ENCODE assay signal across 15 mouse cellular contexts in the genomic region with DNA sequence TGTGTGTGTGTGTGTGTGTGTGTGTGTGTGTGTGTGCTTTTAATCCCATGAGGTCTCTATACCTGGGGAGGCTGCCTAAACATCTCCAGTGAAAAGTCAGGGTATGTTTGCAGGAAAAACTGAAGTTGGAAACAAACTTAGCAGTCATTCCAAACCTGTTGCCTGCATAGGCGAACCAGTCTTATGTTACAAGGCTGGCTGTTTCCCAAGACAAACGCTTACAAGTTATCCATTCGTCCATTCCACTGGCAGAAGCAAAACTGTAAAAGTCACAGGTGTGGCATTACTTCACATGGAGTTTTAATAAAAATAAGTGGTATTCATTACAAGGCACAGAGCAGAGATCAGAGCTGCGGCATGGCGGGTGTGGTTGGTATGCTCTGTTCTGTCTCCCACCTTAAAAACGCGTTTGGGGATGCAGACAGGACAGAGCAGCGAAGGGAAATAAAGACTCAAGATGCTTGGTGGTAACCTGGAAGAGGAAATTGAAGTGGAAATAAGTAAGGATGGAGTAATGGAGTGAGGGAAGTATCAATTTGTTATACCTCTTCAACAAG. TPM values are rescaled to one million over a fixed set of nuclear protein-coding genes. Genes with fewer than 3 reads are reported as not detected.
A peak's percentile ranks its signal among the peaks of the same experiment; 100 is the strongest.
DNase-seq lines count a peak whose midpoint lies in the region; ATAC-seq lines count a peak whose summit lies in the region.
"Had no signal": no experiment of that assay in that cellular context is flagged by ENCODE, and none has a peak within 500 bp of the region (broad histone marks: within the 10 kb centered on the region; RNA-seq: fewer than 3 reads in every experiment).

No protein-coding gene starts in this region.

- no peaks in the 10 kb centered on the region for H3K36me3 ChIP-seq in heart, embryonic 16.5 days (ENCODE audit: control insufficient read depth, insufficient read depth)
- H3K36me3 ChIP-seq in lung, embryonic 15.5 days: no peaks in the 10 kb centered on the region
- no peaks in the 10 kb centered on the region for H3K36me3 ChIP-seq in stomach, embryonic 15.5 days
- H3K36me3 ChIP-seq: forebrain, embryonic 12.5 days; liver, embryonic 13.5 days had no signal

- no peak for DNase-seq in heart, postnatal 14 days
- DNase-seq in lung, postnatal 36 days: no peak
- DNase-seq in gonadal fat pad, adult 2 months (ENCODE audit: low read depth): peak; percentile 42
- DNase-seq in frontal cortex, postnatal 14 days (ENCODE audit: low spot score in 2 of 2): no peak
- DNase-seq: cerebellum, adult 2 months; embryo, embryonic 11 days; liver, embryonic 13.5 days; retina, postnatal 1 day; spleen, adult 18-20 months had no signal

- WGBS in heart, embryonic 16.5 days: 62% methylated on average over 8 of the region's 8 CpGs
- WGBS in lung, embryonic 15.5 days: 50% methylated on average over 8 of the region's 8 CpGs
- 66% methylated on average over 8 of the region's 8 CpGs for WGBS in stomach, embryonic 15.5 days

- no peaks in the 10 kb centered on the region for H3K9me3 ChIP-seq in heart, embryonic 16.5 days (replicated peaks; ENCODE audit: control insufficient read depth, low read length)
- H3K9me3 ChIP-seq in lung, embryonic 15.5 days: no peaks in the 10 kb centered on the region
- H3K9me3 ChIP-seq in stomach, embryonic 15.5 days: no peaks in the 10 kb centered on the region
- H3K9me3 ChIP-seq: forebrain, embryonic 12.5 days; liver, embryonic 13.5 days had no signal

- H3K27ac ChIP-seq in heart, embryonic 16.5 days (ENCODE audit: low read length): no peak overlapping the region
- no peak overlapping the region; the same call in 1 of the 2 replicates for H3K27ac ChIP-seq in lung, embryonic 15.5 days
- H3K27ac ChIP-seq in stomach, embryonic 15.5 days: no peak overlapping the region
- H3K27ac ChIP-seq: forebrain, embryonic 12.5 days; hindbrain, postnatal 0 days; liver, embryonic 13.5 days had no signal

- ATAC-seq in heart, embryonic 16.5 days (replicated peaks; ENCODE audit: extremely low read depth, insufficient read depth, low FRiP score): no peak
- no peak for ATAC-seq in lung, embryonic 15.5 days (ENCODE audit: borderline replicate concordance, extremely low read depth, low FRiP score, low TSS enrichment)
- ATAC-seq in stomach, embryonic 15.5 days (ENCODE audit: insufficient read depth, low FRiP score, low read depth): no peak
- ATAC-seq: hindbrain, postnatal 0 days had no signal

- H3K9ac ChIP-seq in heart, embryonic 16.5 days (ENCODE audit: low read length): no peak overlapping the region; the same call in 1 of the 2 replicates
- H3K9ac ChIP-seq in lung, embryonic 15.5 days: no peak overlapping the region
- no peak overlapping the region for H3K9ac ChIP-seq in stomach, embryonic 15.5 days
- H3K9ac ChIP-seq: forebrain, embryonic 12.5 days; liver, embryonic 13.5 days had no signal

- H3K4me1 ChIP-seq in heart, embryonic 16.5 days (ENCODE audit: control insufficient read depth, insufficient read depth, low read length): no peaks in the 10 kb centered on the region
- peaks cover 12% of the 10 kb centered on the region for H3K4me1 ChIP-seq in lung, embryonic 15.5 days
- H3K4me1 ChIP-seq in stomach, embryonic 15.5 days: no peaks in the 10 kb centered on the region
- H3K4me1 ChIP-seq: liver, embryonic 13.5 days had no signal

- H3K4me3 ChIP-seq in heart, embryonic 16.5 days (ENCODE audit: low read length): peak overlapping the region; percentile 66
- H3K4me3 ChIP-seq in lung, embryonic 15.5 days: peak overlapping the region; percentile 86
- H3K4me3 ChIP-seq in stomach, embryonic 15.5 days (replicated peaks): no peak overlapping the region; the same call in 1 of the 2 replicates

- H3K27me3 ChIP-seq in heart, embryonic 16.5 days (ENCODE audit: control insufficient read depth, insufficient read depth, low read length): peaks cover 2% of the 10 kb centered on the region; the same call in 1 of the 2 replicates
- no peaks in the 10 kb centered on the region for H3K27me3 ChIP-seq in lung, embryonic 15.5 days
- H3K27me3 ChIP-seq in stomach, embryonic 15.5 days (replicated peaks): 0 out of 2 replicates have a peak, but pooled peaks cover 7% of the 10 kb centered on the region

- intact Hi-C loops in heart, postnatal 14 days (cut with DNase I): no loop called here

- H3K4me2 ChIP-seq in heart, embryonic 16.5 days (ENCODE audit: low read depth, low read length): peak overlapping the region; percentile 28; the same call in 1 of the 2 replicates
- H3K4me2 ChIP-seq in lung, embryonic 15.5 days: peak overlapping the region; percentile 94
- 0 out of 2 replicates have a peak overlapping the region, but pooled peaks have one; percentile 99 for H3K4me2 ChIP-seq in stomach, embryonic 15.5 days

RNA-seq across cellular contexts. Expression of a gene that starts 1.9 kb away (rescaled TPM):
- polyA plus RNA-seq in heart, embryonic 16.5 days (2015; fragmentation: Nextera tagmentation; extraction: Ambion mirVana): 8.6 and 10.3 TPM in 2 replicates
- 1 to 10 TPM; 2.7 to 3.5 TPM for total RNA-seq in heart, postnatal 14 days (2021)
- polyA plus RNA-seq in lung, embryonic 15.5 days (2015; fragmentation: Nextera tagmentation; extraction: Ambion mirVana): 23.4 and 23.7 TPM in 2 replicates
- 5.6 and 7.4 TPM in 2 replicates for polyA plus RNA-seq in gonadal fat pad, adult 2 months (2012; rRNA removed)
- 5.0 and 5.2 TPM in 2 replicates for polyA plus RNA-seq in stomach, embryonic 15.5 days (2015; fragmentation: Nextera tagmentation; extraction: Ambion mirVana)
- total RNA-seq: megakaryocyte-erythroid progenitor cell, adult 5-6 weeks had no signal

Comparison
In these comparisons a context has a peak if more than half of its experiments do, and no peak if none do; other contexts are left out.
1. H3K4me2 ChIP-seq: peak in every context shown above with its lines; median percentile 99 in stomach, embryonic 15.5 days; 94 in lung, embryonic 15.5 days; 28 in heart, embryonic 16.5 days.